Mouse (Mus musculus) C2C12 (cell line): Measurements from ENCODE around the gene Kif13a. TPM values are rescaled to one million over a fixed set of nuclear protein-coding genes. Genes with fewer than 3 reads are reported as not detected.

Source experiments
- H3K27me3 ChIP-seq: one replicate; pipeline ENCODE4 v1.6.1; 2011; ENCODE audit not compliant: control insufficient read depth, insufficient read depth, insufficient read length
- H3K36me3 ChIP-seq: one replicate; pipeline ENCODE4 v1.6.1; 2011; ENCODE audit not compliant: control insufficient read depth, insufficient read depth
- H3K4me3 ChIP-seq: one replicate; pipeline ENCODE4 v1.5.1; 2011; ENCODE audit warnings: mild to moderate bottlenecking, control low read depth; ENCODE audit not compliant: poor library complexity, insufficient read depth, severe bottlenecking
- H3K79me2 ChIP-seq: one replicate; pipeline ENCODE4 v1.6.1; 2011; ENCODE audit not compliant: control insufficient read depth, insufficient read depth
- H3K79me3 ChIP-seq: one replicate; pipeline ENCODE4 v1.6.1; 2011; ENCODE audit warnings: low read depth, control low read depth
- H3ac ChIP-seq: one replicate; pipeline ENCODE3; 2011; ENCODE audit warnings: low read depth; ENCODE audit not compliant: control insufficient read depth, insufficient read length
- CEBPB ChIP-seq: IDR thresholded peaks from one replicate; pipeline ENCODE4 v1.6.1; 2011; ENCODE audit warnings: low read depth, mild to moderate bottlenecking, control low read depth, moderate library complexity
- CTCF ChIP-seq: IDR thresholded peaks from one replicate; pipeline ENCODE4 v1.5.1; 2011; ENCODE audit not compliant: control insufficient read depth, insufficient read depth, insufficient read length
- FOSL1 ChIP-seq: IDR thresholded peaks from one replicate; pipeline ENCODE4 v1.8.0; 2011; ENCODE audit warnings: mild to moderate bottlenecking, low read length; ENCODE audit not compliant: poor library complexity, insufficient read depth, severe bottlenecking
- MAX ChIP-seq: IDR thresholded peaks from one replicate; pipeline ENCODE4 v1.6.1; 2011; ENCODE audit warnings: mild to moderate bottlenecking, control low read depth
- MYOD1 ChIP-seq: IDR thresholded peaks from one replicate; pipeline ENCODE4 v1.6.1; 2011; ENCODE audit warnings: low read depth; ENCODE audit not compliant: control insufficient read depth, insufficient read length
- MYOG ChIP-seq: IDR thresholded peaks from one replicate; pipeline ENCODE4 v1.6.1; 2011; ENCODE audit not compliant: control insufficient read depth, insufficient read length; ENCODE audit errors: extremely low read depth
- USF1 ChIP-seq: IDR thresholded peaks from one replicate; pipeline ENCODE4 v1.6.1; 2011; ENCODE audit warnings: low read depth, mild to moderate bottlenecking, control low read depth, moderate library complexity
- polyA plus RNA-seq: library from polyadenylated mRNA; unstranded; fragments of >200 nt; fragmentation: generic; extraction: Trizol; gene quantifications from one replicate; pipeline ENCODE4 v1.2.1, GENCODE M21; 2012; ENCODE audit warnings: missing spikeins

The Kif13a gene
- polyA plus RNA-seq, 1 experiment = 9.2 TPM

GRCm38 (mm10) chr13:46884898-46885758, 44.5 kb downstream of the Kif13a start:
- H3K27me3 ChIP-seq = no peaks in the 10 kb centered on the region
- TF ChIP-seq FOSL1 (no peak), USF1 (no peak), CTCF (no peak), MYOD1 (no peak), CEBPB (no peak)
- no peaks in the 10 kb centered on the region for H3K36me3 ChIP-seq
- H3K4me3 ChIP-seq = no peak overlapping the region
- no peaks in the 10 kb centered on the region for H3K79me3 ChIP-seq
- H3K79me2 ChIP-seq = no peaks in the 10 kb centered on the region
- H3ac ChIP-seq = no peak overlapping the region

GRCm38 (mm10) chr13:46883976-46884375, 45.7 kb downstream of the Kif13a start:
- Histone ChIP-seq H3K79me2 (no peaks in the 10 kb centered on the region), H3K79me3 (no peaks in the 10 kb centered on the region), H3K27me3 (no peaks in the 10 kb centered on the region), H3K4me3 (no peak overlapping the region), H3K36me3 (no peaks in the 10 kb centered on the region), H3ac (no peak overlapping the region)
- TF ChIP-seq USF1 (no peak), MYOD1 (no peak), CTCF (no peak)

- Histone ChIP-seq H3K4me3 (no peak overlapping the region), H3K79me2 (no peaks in the 10 kb centered on the region), H3K79me3 (no peaks in the 10 kb centered on the region), H3K36me3 (no peaks in the 10 kb centered on the region), H3K27me3 (no peaks in the 10 kb centered on the region), H3ac (no peak overlapping the region)
- TF ChIP-seq MYOD1 (no peak), USF1 (no peak), MYOG (no peak), MAX (no peak), CEBPB (no peak), CTCF (no peak)
Measured at GRCm38 (mm10) chr13:46883381-46883780, 46.3 kb downstream of the Kif13a start.

GRCm38 (mm10) chr13:46880736-46881135, 48.9 kb downstream of the Kif13a start:
- Histone ChIP-seq H3K4me3 (no peak overlapping the region), H3K27me3 (no peaks in the 10 kb centered on the region), H3K79me3 (no peaks in the 10 kb centered on the region), H3K36me3 (no peaks in the 10 kb centered on the region), H3K79me2 (no peaks in the 10 kb centered on the region), H3ac (no peak overlapping the region)
- TF ChIP-seq USF1 (no peak), MYOG (no peak), MAX (no peak), CTCF (no peak), FOSL1 (no peak), CEBPB (no peak), MYOD1 (no peak)

- H3K4me3 ChIP-seq = no peak overlapping the region
- H3K27me3 ChIP-seq = no peaks in the 10 kb centered on the region
- H3K36me3 ChIP-seq = no peaks in the 10 kb centered on the region
- no peak overlapping the region for H3ac ChIP-seq
- no peaks in the 10 kb centered on the region for H3K79me3 ChIP-seq
- H3K79me2 ChIP-seq = no peaks in the 10 kb centered on the region
- no peak for TF ChIP-seq FOSL1
- no peak for TF ChIP-seq CTCF
- TF ChIP-seq CEBPB = no peak
- no peak for TF ChIP-seq USF1
- no peak for TF ChIP-seq MAX
Measured at GRCm38 (mm10) chr13:46880243-46880642, 49.4 kb downstream of the Kif13a start.

GRCm38 (mm10) chr13:46877049-46877448, 52.6 kb downstream of the Kif13a start:
- no peak overlapping the region for H3ac ChIP-seq
- H3K27me3 ChIP-seq = no peaks in the 10 kb centered on the region
- no peaks in the 10 kb centered on the region for H3K79me2 ChIP-seq
- TF ChIP-seq MYOG = no peak
- TF ChIP-seq FOSL1 = no peak
- no peak for TF ChIP-seq MAX
- TF ChIP-seq USF1 = no peak
- no peak for TF ChIP-seq MYOD1
- no peak for TF ChIP-seq CEBPB
- TF ChIP-seq CTCF = no peak
- no peaks in the 10 kb centered on the region for H3K79me3 ChIP-seq
- no peaks in the 10 kb centered on the region for H3K36me3 ChIP-seq
- H3K4me3 ChIP-seq = no peak overlapping the region
